In genomic region chrX:135922162-135922561, GRCm38 (mm10) we compare ENCODE assay signal across 12 mouse cellular contexts.
DNase-seq lines count a peak whose midpoint lies in the region; ATAC-seq and TF ChIP-seq lines count a peak whose summit lies in the region.
"Had no signal": no experiment of that assay in that cellular context is flagged by ENCODE, and none has a peak within 500 bp of the region (broad histone marks: within the 10 kb centered on the region; RNA-seq: fewer than 3 reads in every experiment).

No protein-coding gene starts in this region.

- H3K4me3 ChIP-seq in layer of hippocampus, adult 2 months: no peak overlapping the region
- H3K4me3 ChIP-seq in midbrain, embryonic 15.5 days: no peak overlapping the region
- H3K4me3 ChIP-seq: heart, embryonic 12.5 days had no signal

- WGBS in midbrain, embryonic 15.5 days: 51% methylated on average over 7 of the region's 7 CpGs

- no peaks in the 10 kb centered on the region for H3K4me1 ChIP-seq in midbrain, embryonic 15.5 days
- H3K4me1 ChIP-seq: heart, embryonic 12.5 days had no signal

- no peak overlapping the region for H3K27ac ChIP-seq in layer of hippocampus, adult 2 months
- peak overlapping the region; percentile 56 for H3K27ac ChIP-seq in midbrain, embryonic 15.5 days

- no peak for TF ChIP-seq CTCF in layer of hippocampus, adult 2 months (conservative IDR thresholded peaks at IDR 0.05)

- H3K4me2 ChIP-seq in midbrain, embryonic 15.5 days: no peak overlapping the region
- H3K4me2 ChIP-seq: heart, embryonic 12.5 days had no signal

- ATAC-seq in midbrain, embryonic 15.5 days (replicated peaks): peak; percentile 80
- ATAC-seq: CD4-positive, CD25-positive, alpha-beta regulatory T cell, adult 4 months; lung, postnatal 0 days had no signal

- DNase-seq in left cerebral cortex, adult 11 months (ENCODE audit: low spot score): peak; percentile 6
- no peak for DNase-seq in left cerebral cortex, postnatal 4 days
- DNase-seq in layer of hippocampus, adult 2 months (ENCODE audit: low spot score in 2 of 2): peak; percentile 11 to 18
- peak; percentile 39 for DNase-seq in telencephalon, adult 2 months (ENCODE audit: low read depth, low spot score)
- DNase-seq in heart, postnatal 4 days: no peak
- DNase-seq in embryo, embryonic 11 days: no peak
- DNase-seq: kidney, postnatal 25 days; thymus, postnatal 4 days had no signal

- H3K36me3 ChIP-seq in midbrain, embryonic 15.5 days (replicated peaks): no peaks in the 10 kb centered on the region
- H3K36me3 ChIP-seq: heart, embryonic 12.5 days had no signal

- intact Hi-C loops in left cerebral cortex, postnatal 4 days (cut with DNase I): no loop called here

- H3K9me3 ChIP-seq in midbrain, embryonic 15.5 days: no peaks in the 10 kb centered on the region
- H3K9me3 ChIP-seq: heart, embryonic 12.5 days had no signal

- H3K27me3 ChIP-seq in midbrain, embryonic 15.5 days (replicated peaks): no peaks in the 10 kb centered on the region
- H3K27me3 ChIP-seq: heart, embryonic 12.5 days had no signal

- no peak overlapping the region for H3K9ac ChIP-seq in midbrain, embryonic 15.5 days
- H3K9ac ChIP-seq: heart, embryonic 12.5 days had no signal

Comparison
In these comparisons a context has a peak if more than half of its experiments do, and no peak if none do; other contexts are left out.
1. DNase-seq: peak in left cerebral cortex, adult 11 months (single experiment), layer of hippocampus, adult 2 months (2 of 2) and telencephalon, adult 2 months (single experiment); none in left cerebral cortex, postnatal 4 days (single experiment), heart, postnatal 4 days (single experiment) and embryo, embryonic 11 days (single experiment).